ENCODE assay signal across 14 mouse cellular contexts in the genomic region with DNA sequence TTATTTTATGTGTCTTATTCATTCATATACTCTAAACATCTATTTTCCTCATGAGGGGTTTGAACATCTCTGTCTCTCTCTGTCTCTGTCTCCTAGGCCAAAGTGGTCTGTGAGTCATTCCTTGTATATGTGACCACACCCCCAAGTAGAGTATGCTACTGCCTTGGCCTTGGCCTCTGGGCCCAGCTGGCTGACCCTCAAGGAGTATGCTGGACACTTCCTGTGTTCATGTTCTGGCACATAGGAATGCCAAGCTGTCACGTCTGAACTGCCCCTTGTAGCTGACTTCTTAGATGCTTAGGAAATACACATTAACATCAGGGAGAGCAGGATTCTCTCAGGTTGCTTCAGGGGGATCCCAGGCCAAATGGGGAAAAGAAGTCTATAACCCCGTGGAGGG. TPM values are rescaled to one million over a fixed set of nuclear protein-coding genes. Genes with fewer than 3 reads are reported as not detected.
DNase-seq lines count a peak whose midpoint lies in the region; ATAC-seq and TF ChIP-seq lines count a peak whose summit lies in the region.
"Had no signal": no experiment of that assay in that cellular context is flagged by ENCODE, and none has a peak within 500 bp of the region (broad histone marks: within the 10 kb centered on the region; RNA-seq: fewer than 3 reads in every experiment).

No protein-coding gene starts in this region.

- no peak overlapping the region for H3K9ac ChIP-seq in kidney, embryonic 14.5 days (ENCODE audit: low read depth, low read length)
- H3K9ac ChIP-seq in kidney, embryonic 15.5 days = no peak overlapping the region
- H3K9ac ChIP-seq: forebrain, embryonic 13.5 days; hindbrain, embryonic 15.5 days; liver, embryonic 14.5 days; neural tube, embryonic 12.5 days had no signal

- no peaks in the 10 kb centered on the region for H3K9me3 ChIP-seq in kidney, embryonic 14.5 days (ENCODE audit: control insufficient read depth, low read length)
- no peaks in the 10 kb centered on the region for H3K9me3 ChIP-seq in kidney, embryonic 15.5 days (replicated peaks)
- H3K9me3 ChIP-seq: forebrain, embryonic 13.5 days; hindbrain, embryonic 15.5 days; neural tube, embryonic 12.5 days had no signal

- no peak for ATAC-seq in kidney, embryonic 14.5 days (ENCODE audit: low FRiP score, low TSS enrichment)
- ATAC-seq in kidney, embryonic 15.5 days (replicated peaks; ENCODE audit: low FRiP score) = no peak
- ATAC-seq: forebrain, embryonic 13.5 days had no signal

- no peaks in the 10 kb centered on the region for H3K36me3 ChIP-seq in kidney, adult 2 months (ENCODE audit: control insufficient read depth, insufficient read depth, low read length)
- H3K36me3 ChIP-seq in kidney, embryonic 14.5 days (ENCODE audit: control insufficient read depth, insufficient read depth, low read length) = peaks cover 20% of the 10 kb centered on the region
- H3K36me3 ChIP-seq in kidney, embryonic 15.5 days = peaks cover 44% of the 10 kb centered on the region

- H3K27me3 ChIP-seq in kidney, adult 2 months (replicated peaks; ENCODE audit: control insufficient read depth, insufficient read depth, low read length) = no peaks in the 10 kb centered on the region
- H3K27me3 ChIP-seq in kidney, embryonic 14.5 days (ENCODE audit: control insufficient read depth, insufficient read depth, low read length) = no peaks in the 10 kb centered on the region
- H3K27me3 ChIP-seq in kidney, embryonic 15.5 days = no peaks in the 10 kb centered on the region
- H3K27me3 ChIP-seq: CH12.LX; forebrain, embryonic 13.5 days; hindbrain, embryonic 15.5 days; neural tube, embryonic 12.5 days had no signal

- peak; percentile 77 for DNase-seq in kidney, adult 2 months
- peak; percentile 56 to 70 for DNase-seq in kidney, postnatal 36 days
- peak; percentile 33 for DNase-seq in lung, postnatal 36 days
- DNase-seq in cerebellum, adult 8-10 months = no peak
- DNase-seq in cerebellum, postnatal 14 days = no peak
- DNase-seq: cerebellum, adult 9-11 months; heart, postnatal 10 days had no signal

- no peaks in the 10 kb centered on the region; the same call in 1 of the 2 replicates for H3K4me1 ChIP-seq in kidney, adult 2 months (ENCODE audit: control insufficient read depth, insufficient read depth, low read length)
- H3K4me1 ChIP-seq in kidney, embryonic 14.5 days (ENCODE audit: control insufficient read depth, insufficient read depth, low read length) = no peaks in the 10 kb centered on the region
- H3K4me1 ChIP-seq in kidney, embryonic 15.5 days = no peaks in the 10 kb centered on the region
- H3K4me1 ChIP-seq: forebrain, embryonic 13.5 days; hindbrain, embryonic 15.5 days; neural tube, embryonic 12.5 days had no signal

- H3K4me2 ChIP-seq in kidney, embryonic 14.5 days (replicated peaks; ENCODE audit: low read depth, low read length) = no peak overlapping the region
- no peak overlapping the region for H3K4me2 ChIP-seq in kidney, embryonic 15.5 days
- H3K4me2 ChIP-seq: forebrain, embryonic 13.5 days; hindbrain, embryonic 15.5 days; neural tube, embryonic 12.5 days had no signal

- 42% methylated on average over 2 of the region's 2 CpGs for WGBS in kidney, adult 2 months
- 56% methylated on average over 2 of the region's 2 CpGs for WGBS in kidney, embryonic 14.5 days
- 45% methylated on average over 2 of the region's 2 CpGs for WGBS in kidney, embryonic 15.5 days

- peak overlapping the region; percentile 78; the same call in 1 of the 2 replicates for H3K27ac ChIP-seq in kidney, adult 2 months (ENCODE audit: insufficient read depth, low read depth, low read length)
- no peak overlapping the region for H3K27ac ChIP-seq in kidney, embryonic 14.5 days (ENCODE audit: low read depth, low read length)
- 0 out of 2 replicates have a peak overlapping the region, but pooled peaks have one; percentile 3 for H3K27ac ChIP-seq in kidney, embryonic 15.5 days
- H3K27ac ChIP-seq: forebrain, embryonic 13.5 days; hindbrain, embryonic 15.5 days; liver, embryonic 14.5 days; neural tube, embryonic 12.5 days had no signal

- no peak overlapping the region for H3K4me3 ChIP-seq in kidney, adult 2 months (ENCODE audit: insufficient read depth, low read depth, low read length)
- H3K4me3 ChIP-seq in kidney, embryonic 14.5 days (ENCODE audit: low read length) = no peak overlapping the region
- H3K4me3 ChIP-seq in kidney, embryonic 15.5 days (replicated peaks) = no peak overlapping the region
- H3K4me3 ChIP-seq: forebrain, embryonic 13.5 days; hindbrain, embryonic 15.5 days; neural tube, embryonic 12.5 days had no signal

- no peak for TF ChIP-seq CTCF in kidney, adult 2 months (conservative IDR thresholded peaks at IDR 0.05; ENCODE audit: insufficient read depth, insufficient read length, low read depth, low read length)

- TF ChIP-seq POLR2A in kidney, adult 2 months (IDR thresholded peaks at IDR 0.05; ENCODE audit: low read depth, low read length) = no peak

RNA-seq across cellular contexts. Expression of gene Rflnb, which starts 52.7 kb away (rescaled TPM):
- polyA plus RNA-seq in kidney, adult 2 months (2012; rRNA removed) = 15.8 and 18.8 TPM in 2 replicates
- 20.7 and 23.3 TPM in 2 replicates for polyA plus RNA-seq in kidney, embryonic 14.5 days (2014; fragmentation: Nextera tagmentation; extraction: Ambion mirVana)
- polyA plus RNA-seq in kidney, embryonic 15.5 days (2015; fragmentation: Nextera tagmentation; extraction: Ambion mirVana) = 27.7 and 30.6 TPM in 2 replicates

Comparison
In these comparisons a context has a peak if more than half of its experiments do, and no peak if none do; other contexts are left out.
1. DNase-seq: peak in kidney, adult 2 months (single experiment), kidney, postnatal 36 days (2 of 2) and lung, postnatal 36 days (single experiment); none in cerebellum, adult 8-10 months (single experiment) and cerebellum, postnatal 14 days (0 of 2).